Mouse (Mus musculus) limb, embryonic 11.5 days (tissue): ENCODE measurements at regions not wholly inside any gene's neighbourhood (a gene's known extent, or its start where the extent isn't known, plus 50 kb on each side); places are given as distances from the start of the nearest gene placed in this dataset.

Experiments used
- ATAC-seq: fragments of 200-750 bp; cut with Nextera tagmentation; 2 replicates; pipeline ENCODE4 v1.8.0; 2017; ENCODE audit warnings: low read depth; ENCODE audit not compliant: insufficient number of reproducible peaks, low FRiP score, low TSS enrichment
- DNase-seq: peaks from one replicate; pipeline ENCODE4 v3.0.0-alpha.2; 2015; ENCODE audit warnings: low spot score
- H3K27ac ChIP-seq: fragments of 300-500 bp; sonication (generic); replicated peaks from 2 replicates; pipeline ENCODE4 v1.5.1; 2014; ENCODE audit warnings: low read depth, mild to moderate bottlenecking, low read length
- H3K27me3 ChIP-seq: fragments of 300-500 bp; sonication (generic); 2 replicates; pipeline ENCODE4 v1.6.1; 2014; ENCODE audit warnings: mild to moderate bottlenecking, low read length, mixed read lengths; ENCODE audit not compliant: control insufficient read depth, insufficient read depth
- H3K36me3 ChIP-seq: fragments of 300-500 bp; sonication (generic); 2 replicates; pipeline ENCODE4 v1.6.1; 2014; ENCODE audit warnings: mild to moderate bottlenecking, low read length, moderate library complexity, mixed read lengths; ENCODE audit not compliant: control insufficient read depth, insufficient read depth
- H3K4me1 ChIP-seq: fragments of 300-500 bp; sonication (generic); 2 replicates; pipeline ENCODE4 v1.6.1; 2014; ENCODE audit warnings: low read length, mixed read lengths; ENCODE audit not compliant: control insufficient read depth, insufficient read depth
- H3K4me2 ChIP-seq: fragments of 300-500 bp; sonication (generic); 2 replicates; pipeline ENCODE4 v1.6.1; 2014; ENCODE audit warnings: low read depth, mild to moderate bottlenecking, moderate library complexity; ENCODE audit not compliant: severe bottlenecking
- H3K4me3 ChIP-seq: fragments of 300-500 bp; sonication (generic); 2 replicates; pipeline ENCODE4 v1.5.1; 2014; ENCODE audit warnings: low read depth, low read length
- H3K9ac ChIP-seq: fragments of 300-500 bp; sonication (generic); 2 replicates; pipeline ENCODE4 v1.6.1; 2014; ENCODE audit warnings: mild to moderate bottlenecking, low read length
- H3K9me3 ChIP-seq: fragments of 300-500 bp; sonication (generic); 2 replicates; pipeline ENCODE4 v1.6.1; 2016; ENCODE audit warnings: low read length; ENCODE audit not compliant: control insufficient read depth
- WGBS: fragments of 180-500 bp; shearing (Covaris S2); extraction: QIAGEN DNeasy Blood & Tissue Kit; methylation state at CpG from one replicate; pipeline ENCODE4 v1.1.7; 2014; 5-methylcytosine and 5-hydroxymethylcytosine counted together

DNA sequence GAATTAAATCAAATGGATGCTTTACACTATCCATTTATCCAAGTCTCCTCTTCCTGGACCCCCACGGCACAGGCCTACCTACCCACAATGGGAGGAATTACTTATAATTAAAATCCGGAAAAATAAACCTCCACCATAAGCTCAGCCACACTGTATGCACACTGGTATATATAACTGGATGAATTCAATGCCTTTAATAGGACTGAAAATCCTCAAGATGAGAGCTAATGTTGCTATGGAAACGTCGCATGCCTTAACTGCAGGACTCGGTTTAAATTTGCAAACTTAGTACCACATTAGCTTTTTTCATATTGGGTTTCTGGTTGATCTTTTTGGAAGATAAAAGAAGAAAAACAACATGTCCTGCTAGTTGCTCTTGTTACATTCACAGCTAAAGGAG, 75.3 kb upstream of the Atxn1 start:
- H3K4me2 ChIP-seq: no peak overlapping the region
- WGBS: 92% methylated on average over 5 of the region's 5 CpGs
- H3K4me3 ChIP-seq: no peak overlapping the region
- no peaks in the 10 kb centered on the region for H3K4me1 ChIP-seq
- no peak overlapping the region for H3K27ac ChIP-seq
- H3K9ac ChIP-seq: no peak overlapping the region
- no peaks in the 10 kb centered on the region for H3K9me3 ChIP-seq
- DNase-seq: no peak
- no peak for ATAC-seq
- H3K36me3 ChIP-seq: no peaks in the 10 kb centered on the region
- no peaks in the 10 kb centered on the region for H3K27me3 ChIP-seq

DNA sequence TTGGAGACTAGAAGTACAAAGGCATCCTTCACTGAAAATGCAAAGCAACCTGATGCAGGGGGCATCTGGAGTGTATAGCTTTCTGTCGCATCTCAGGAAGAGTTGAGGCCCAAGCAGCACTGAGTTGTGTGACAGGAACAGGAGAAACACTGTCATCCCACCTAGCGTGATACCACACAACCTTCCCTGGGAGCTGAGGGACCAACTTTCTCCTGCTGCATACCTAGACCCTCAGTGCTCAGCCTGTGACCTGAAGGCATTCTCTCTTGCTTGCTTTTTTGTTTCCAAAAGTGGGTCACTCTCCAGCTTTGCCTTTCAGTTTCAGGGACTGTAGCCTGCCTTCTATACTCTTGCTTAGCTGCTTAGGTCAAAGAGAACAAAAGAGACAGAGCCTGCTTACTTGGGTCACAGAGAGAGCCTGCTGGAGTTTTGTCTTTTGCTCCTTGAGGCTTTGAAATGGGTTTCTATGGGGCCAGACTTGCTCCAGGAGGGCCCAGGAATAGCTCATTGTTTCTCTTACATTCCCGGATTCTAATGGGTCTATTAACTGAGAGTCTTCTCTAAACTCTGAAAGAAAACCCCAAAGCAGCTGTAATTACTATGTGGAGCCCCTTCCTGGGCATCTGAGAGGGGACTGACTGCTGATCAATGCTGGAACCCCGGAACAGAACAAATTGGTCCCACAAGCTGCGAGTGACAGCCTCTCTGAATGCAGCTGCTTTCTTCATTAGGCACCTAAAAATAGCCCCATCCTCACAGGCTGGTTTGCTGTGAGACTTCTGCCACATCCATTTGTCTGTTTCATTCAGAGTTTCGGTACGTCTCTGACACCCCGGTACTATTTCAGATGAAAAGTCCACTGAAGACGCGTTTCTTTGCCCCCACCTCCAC, 73.9 kb upstream of the Atxn1 start:
- Histone ChIP-seq H3K36me3 (no peaks in the 10 kb centered on the region), H3K27ac (no peak overlapping the region), H3K27me3 (no peaks in the 10 kb centered on the region), H3K4me1 (no peaks in the 10 kb centered on the region), H3K9me3 (no peaks in the 10 kb centered on the region), H3K9ac (no peak overlapping the region), H3K4me3 (no peak overlapping the region), H3K4me2 (no peak overlapping the region)
- 79% methylated on average over 10 of the region's 10 CpGs for WGBS
- ATAC-seq (no peak), DNase-seq (no peak)

DNA sequence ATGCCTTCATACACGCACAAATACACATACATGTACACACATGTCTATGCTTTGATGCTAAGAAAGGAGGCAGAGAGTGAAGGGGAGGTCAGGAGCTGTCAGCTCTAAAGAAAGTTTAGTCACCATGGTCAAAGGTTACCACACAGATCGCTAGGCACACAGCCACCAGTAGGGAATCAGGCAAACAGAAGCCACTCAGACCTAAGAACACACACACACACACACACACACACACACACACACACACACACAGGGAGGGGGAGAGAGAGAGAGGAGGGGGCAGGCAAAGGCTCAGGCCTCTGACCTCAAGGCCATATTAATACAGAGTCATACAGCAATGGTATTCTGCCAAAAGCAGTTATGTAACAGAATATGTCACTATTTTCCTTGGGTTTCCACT, 67.5 kb upstream of the Atxn1 start:
- no peak for ATAC-seq
- 82% methylated on average over 2 of the region's 2 CpGs for WGBS
- no peak overlapping the region for H3K27ac ChIP-seq
- no peaks in the 10 kb centered on the region for H3K9me3 ChIP-seq
- DNase-seq: no peak
- no peak overlapping the region for H3K4me2 ChIP-seq
- H3K27me3 ChIP-seq: no peaks in the 10 kb centered on the region
- H3K9ac ChIP-seq: no peak overlapping the region
- no peaks in the 10 kb centered on the region for H3K36me3 ChIP-seq
- H3K4me1 ChIP-seq: no peaks in the 10 kb centered on the region
- H3K4me3 ChIP-seq: no peak overlapping the region

DNA sequence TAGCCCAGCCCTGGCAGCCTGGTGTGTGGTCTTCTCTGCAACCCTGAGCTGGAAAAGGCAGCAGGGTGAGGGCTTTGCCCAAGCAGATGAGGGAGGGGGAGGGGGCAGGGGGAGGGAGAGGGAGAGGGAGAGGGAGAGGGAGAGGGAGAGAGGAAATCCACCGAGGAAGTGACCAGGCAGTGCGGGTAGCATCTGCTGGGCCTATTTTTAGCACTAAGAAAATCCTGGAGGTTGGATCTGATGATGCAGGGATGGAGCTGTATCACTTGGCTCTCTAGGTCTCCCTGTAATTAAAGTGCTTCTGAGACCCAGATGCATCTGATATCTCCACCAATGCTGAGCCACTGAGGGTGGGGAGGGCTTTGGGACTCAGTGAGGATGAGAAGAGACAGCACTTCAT, 61.2 kb upstream of the Atxn1 start:
- H3K4me2 ChIP-seq: no peak overlapping the region
- no peak overlapping the region for H3K27ac ChIP-seq
- 50% methylated on average over 2 of the region's 2 CpGs for WGBS
- H3K36me3 ChIP-seq: no peaks in the 10 kb centered on the region
- DNase-seq (no peak), ATAC-seq (no peak)
- H3K4me3 ChIP-seq: no peak overlapping the region
- H3K4me1 ChIP-seq: 0 out of 2 replicates have a peak, but pooled peaks cover 3% of the 10 kb centered on the region
- no peaks in the 10 kb centered on the region for H3K9me3 ChIP-seq
- no peaks in the 10 kb centered on the region for H3K27me3 ChIP-seq
- no peak overlapping the region for H3K9ac ChIP-seq

DNA sequence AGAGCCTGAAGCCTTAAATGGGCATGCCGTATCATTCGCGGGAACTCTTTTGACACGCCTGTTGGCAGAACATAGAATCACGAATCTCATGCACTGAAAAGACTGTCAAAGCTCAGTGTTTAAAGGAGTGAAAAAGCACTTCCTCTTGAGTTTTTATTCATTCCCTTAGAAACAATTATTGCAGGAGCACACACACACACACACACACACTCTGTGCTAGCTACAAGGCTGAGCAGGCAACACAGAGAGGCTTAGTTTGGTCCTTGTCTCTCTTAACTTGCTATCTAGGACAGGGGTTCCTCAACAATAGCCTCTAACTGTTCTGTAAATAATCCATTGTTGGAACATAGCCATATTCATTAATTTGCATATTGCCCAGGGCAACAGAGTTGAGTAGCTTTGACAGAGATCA, 58.8 kb upstream of the Atxn1 start:
- H3K27me3 ChIP-seq: no peaks in the 10 kb centered on the region
- no peak overlapping the region for H3K4me2 ChIP-seq
- H3K4me1 ChIP-seq: 0 out of 2 replicates have a peak, but pooled peaks cover 5% of the 10 kb centered on the region
- no peak for ATAC-seq
- 86% methylated on average over 5 of the region's 5 CpGs for WGBS
- no peak overlapping the region for H3K4me3 ChIP-seq
- H3K9me3 ChIP-seq: no peaks in the 10 kb centered on the region
- H3K27ac ChIP-seq: no peak overlapping the region
- no peak for DNase-seq
- no peak overlapping the region for H3K9ac ChIP-seq
- no peaks in the 10 kb centered on the region for H3K36me3 ChIP-seq

DNA sequence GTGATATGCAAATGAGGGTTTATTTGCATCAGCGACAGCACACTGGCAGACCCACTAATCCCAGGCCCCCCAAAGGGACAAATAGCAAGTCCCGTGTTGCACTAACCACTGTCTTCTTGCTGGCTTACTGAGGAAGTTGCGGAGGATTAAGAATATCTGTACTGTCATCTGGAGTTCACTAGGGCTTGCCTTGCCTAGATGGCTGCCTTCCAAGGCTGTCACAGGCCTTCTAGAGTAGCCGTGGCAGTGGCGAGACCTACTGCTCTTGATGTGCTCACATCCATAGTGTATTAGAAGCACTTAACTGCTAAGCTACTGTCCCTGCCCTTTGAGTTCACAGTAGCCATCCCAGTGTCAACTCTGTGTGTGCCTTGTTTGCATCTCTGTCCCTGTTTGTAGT, 58.4 kb upstream of the Atxn1 start:
- Histone ChIP-seq H3K9me3 (no peaks in the 10 kb centered on the region), H3K27me3 (no peaks in the 10 kb centered on the region), H3K4me1 (0 out of 2 replicates have a peak, but pooled peaks cover 5% of the 10 kb centered on the region), H3K4me2 (no peak overlapping the region), H3K4me3 (no peak overlapping the region), H3K36me3 (no peaks in the 10 kb centered on the region), H3K27ac (no peak overlapping the region), H3K9ac (no peak overlapping the region)
- DNase-seq (no peak), ATAC-seq (no peak)
- 46% methylated on average over 5 of the region's 5 CpGs for WGBS

DNA sequence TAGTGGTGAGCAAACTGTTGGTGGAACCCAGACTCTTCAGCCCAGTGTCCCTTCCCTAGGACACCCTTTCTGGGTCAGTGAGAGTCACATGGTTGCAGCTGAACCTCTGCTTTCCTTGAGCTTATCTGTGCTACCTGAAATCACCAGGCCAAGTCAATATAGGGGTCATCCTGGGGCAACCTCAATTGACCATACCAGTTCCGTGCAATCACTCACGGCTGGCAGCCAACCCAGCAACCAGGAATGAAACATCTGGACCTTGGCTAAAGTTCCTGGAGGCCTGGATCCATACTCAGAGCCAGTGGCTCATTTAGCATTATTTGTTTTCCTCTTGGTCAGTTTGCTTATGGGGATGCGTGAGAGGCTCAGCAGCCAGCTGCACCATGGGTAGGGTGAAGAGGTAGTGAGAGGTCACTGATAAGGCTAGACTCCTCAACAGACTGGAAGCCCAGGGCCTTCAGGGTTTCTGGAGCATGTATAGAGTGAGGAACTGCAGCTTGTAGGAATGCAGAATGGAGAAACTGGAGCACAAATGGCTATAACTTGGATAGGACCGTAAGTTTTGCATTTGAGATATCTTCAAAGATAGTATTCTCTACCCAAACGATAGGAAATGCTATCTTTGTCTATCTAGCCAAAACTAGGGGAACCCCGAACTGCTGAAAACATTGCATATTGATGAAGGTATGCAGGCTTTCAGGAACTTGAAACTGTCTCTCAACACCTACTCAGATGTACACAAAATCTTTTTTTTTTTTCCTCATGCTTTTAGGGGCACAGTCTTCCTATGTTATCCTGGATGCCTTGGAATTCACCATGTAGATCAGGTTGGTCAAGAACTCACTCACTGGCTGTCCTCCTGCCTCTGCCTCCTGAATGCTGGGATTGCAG, 56.4 kb upstream of the Atxn1 start:
- no peaks in the 10 kb centered on the region for H3K27me3 ChIP-seq
- no peak overlapping the region for H3K9ac ChIP-seq
- ATAC-seq: no peak
- H3K27ac ChIP-seq: no peak overlapping the region
- 86% methylated on average over 6 of the region's 6 CpGs for WGBS
- H3K36me3 ChIP-seq: no peaks in the 10 kb centered on the region
- DNase-seq: no peak
- no peak overlapping the region for H3K4me3 ChIP-seq
- no peaks in the 10 kb centered on the region for H3K9me3 ChIP-seq
- H3K4me1 ChIP-seq: 0 out of 2 replicates have a peak, but pooled peaks cover 5% of the 10 kb centered on the region
- H3K4me2 ChIP-seq: no peak overlapping the region

DNA sequence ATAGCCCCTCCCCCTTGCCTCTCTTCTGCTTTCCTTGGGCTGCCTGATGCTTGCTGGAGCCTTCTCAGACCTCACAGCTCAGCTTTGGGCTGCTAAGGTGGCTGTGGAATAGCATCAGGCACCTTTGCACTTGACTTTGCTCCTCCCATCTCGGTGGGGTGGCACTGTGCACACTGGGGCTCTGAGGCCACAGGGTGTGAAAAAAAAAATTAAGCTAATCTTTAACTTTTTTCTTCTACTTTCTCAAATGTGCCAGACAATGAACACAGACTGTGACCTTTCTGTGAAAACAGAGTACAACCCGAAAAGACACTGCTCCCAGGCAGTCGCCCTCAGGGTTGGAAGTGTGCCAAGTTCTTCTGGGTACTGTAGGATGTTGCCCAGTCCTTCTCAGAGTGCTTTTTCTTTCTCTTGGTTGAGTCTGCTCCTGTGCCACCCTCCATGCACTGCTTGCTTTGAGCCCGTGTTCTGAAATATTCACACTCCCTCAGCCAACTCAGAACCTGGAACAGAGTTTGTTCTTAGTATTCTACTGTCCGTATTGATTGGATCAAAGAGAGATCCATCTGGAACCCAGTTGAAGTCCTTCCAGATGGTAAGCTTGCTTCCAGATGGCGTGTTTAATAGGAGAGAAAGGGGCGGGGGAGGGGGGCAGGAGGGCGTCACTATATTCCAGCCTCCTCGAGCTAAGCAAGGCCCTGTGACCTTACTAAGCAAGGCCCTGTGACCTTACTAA, 54.8 kb upstream of the Atxn1 start:
- 26% methylated on average over 9 of the region's 9 CpGs for WGBS
- no peaks in the 10 kb centered on the region for H3K27me3 ChIP-seq
- no peaks in the 10 kb centered on the region for H3K36me3 ChIP-seq
- H3K4me1 ChIP-seq: 0 out of 2 replicates have a peak, but pooled peaks cover 5% of the 10 kb centered on the region
- no peak overlapping the region for H3K27ac ChIP-seq
- H3K9ac ChIP-seq: no peak overlapping the region
- H3K4me2 ChIP-seq: no peak overlapping the region
- no peak overlapping the region for H3K4me3 ChIP-seq
- ATAC-seq (no peak), DNase-seq (peak; percentile 34)
- H3K9me3 ChIP-seq: no peaks in the 10 kb centered on the region
